Mouse (Mus musculus): ENCODE measurements around the gene Naaladl1. TPM values are rescaled to one million over a fixed set of nuclear protein-coding genes. Genes with fewer than 3 reads are reported as not detected.

Gene Naaladl1
- total and polyA plus RNA-seq, 2 experiments from 2014 or later: 0.14 to 0.51 TPM

DNA sequence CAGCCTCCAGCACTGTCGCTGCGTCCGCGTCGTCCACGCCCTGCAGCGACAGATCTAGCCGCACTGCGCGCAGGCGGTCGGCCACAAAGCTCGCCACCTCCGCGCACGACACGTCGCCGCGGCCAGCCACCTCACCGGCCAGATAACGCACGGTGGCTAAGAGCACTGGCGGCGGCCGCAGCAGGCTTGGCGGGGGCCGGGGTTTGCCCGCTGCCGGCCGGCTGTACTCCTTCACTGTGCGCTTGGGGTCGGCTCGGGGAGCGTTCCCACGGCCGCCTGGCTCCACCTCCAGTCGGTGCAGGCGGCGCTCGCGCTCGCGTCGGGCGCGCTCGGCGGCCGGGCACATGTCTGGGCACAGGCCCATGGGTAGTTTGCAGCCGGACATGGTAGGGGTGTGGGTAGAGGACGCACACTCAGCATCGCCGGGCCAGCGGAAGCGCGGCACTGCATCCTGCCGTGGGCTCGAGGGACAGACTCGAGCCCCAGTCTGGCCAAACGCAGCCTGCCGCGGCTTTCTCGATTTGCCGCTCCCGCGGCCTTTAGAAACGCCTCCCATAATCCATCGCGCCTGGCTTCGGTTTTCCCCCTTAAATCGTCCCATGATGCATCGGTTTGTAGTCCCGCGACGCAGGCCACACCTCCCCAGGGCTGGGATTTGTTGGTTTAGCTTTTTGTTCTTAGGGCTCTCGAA is 12.5 kb downstream of the Naaladl1 start, which contains the start of gene Sac3d1:
Gene Sac3d1, minus strand, starts transcription at position 665 of the 691 bp plus-strand sequence.
- Histone ChIP-seq H3K9ac (peak within 1 kb of the TSS; percentile 91), H3K4me1 (ENCODE audit: insufficient read depth) (peaks cover 15% of the 10 kb centered on the region), H3K4me3 (ENCODE audit: low read depth, low read length) (peak within 1 kb of the TSS; percentile 76), H3K9me3 (ENCODE audit: low read length) (no peaks in the 10 kb centered on the region), H3K27ac (ENCODE audit: low read depth, low read length) (peak within 1 kb of the TSS; percentile 92), H3K36me3 (ENCODE audit: insufficient read depth) (peaks cover 34% of the 10 kb centered on the region), H3K4me2 (ENCODE audit: low read depth) (peak within 1 kb of the TSS; percentile 90), H3K27me3 (ENCODE audit: insufficient read depth, low read length) (no peaks in the 10 kb centered on the region)
- ATAC-seq (peak; percentile 95), DNase-seq (peak; percentile 97)
- no peak; the same call in 1 of the 2 replicates for TF ChIP-seq CTCF (IDR thresholded peaks at IDR 0.05; ENCODE audit: low read depth)
- 2% methylated on average over 77 of the region's 77 CpGs for WGBS

DNA sequence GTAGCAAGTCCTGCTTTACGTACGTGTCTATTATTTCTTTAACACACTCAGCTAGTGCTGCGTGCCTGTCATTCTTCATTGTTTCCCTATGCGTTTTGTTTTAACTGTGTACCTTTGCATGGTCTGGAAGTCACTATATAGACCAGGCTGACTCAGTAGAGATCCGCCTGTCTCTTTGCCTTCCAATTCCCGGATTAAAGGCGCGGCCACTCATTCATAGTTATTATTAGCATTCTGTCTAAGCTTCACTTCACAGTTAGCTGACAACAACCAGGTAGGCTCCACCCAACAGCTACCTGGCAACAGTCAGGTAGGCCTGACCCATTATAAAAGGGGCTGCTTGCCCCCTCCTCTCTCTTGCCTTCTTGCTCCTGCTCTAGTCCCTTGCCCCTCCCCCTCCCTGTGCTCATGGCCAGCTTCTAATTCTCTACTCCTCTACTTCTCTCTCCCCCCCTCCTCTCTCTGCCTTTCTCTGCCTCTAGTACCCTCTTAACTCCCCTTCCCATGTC is 13.1 kb downstream of the Naaladl1 start:
- H3K36me3 ChIP-seq (ENCODE audit: insufficient read depth): peaks cover 34% of the 10 kb centered on the region
- WGBS: 0% methylated on average over 8 of the region's 8 CpGs
- TF ChIP-seq CTCF (IDR thresholded peaks at IDR 0.05; ENCODE audit: low read depth): no peak
- peak overlapping the region; percentile 92 for H3K27ac ChIP-seq (ENCODE audit: low read depth, low read length)
- peak overlapping the region; percentile 90 for H3K4me2 ChIP-seq (ENCODE audit: low read depth)
- peak overlapping the region; percentile 91 for H3K9ac ChIP-seq
- H3K27me3 ChIP-seq (ENCODE audit: insufficient read depth, low read length): no peaks in the 10 kb centered on the region
- ATAC-seq (peak; percentile 26), DNase-seq (no peak)
- H3K4me3 ChIP-seq (ENCODE audit: low read depth, low read length): peak overlapping the region; percentile 76
- H3K4me1 ChIP-seq (ENCODE audit: insufficient read depth): peaks cover 15% of the 10 kb centered on the region
- no peaks in the 10 kb centered on the region for H3K9me3 ChIP-seq (ENCODE audit: low read length)

DNA sequence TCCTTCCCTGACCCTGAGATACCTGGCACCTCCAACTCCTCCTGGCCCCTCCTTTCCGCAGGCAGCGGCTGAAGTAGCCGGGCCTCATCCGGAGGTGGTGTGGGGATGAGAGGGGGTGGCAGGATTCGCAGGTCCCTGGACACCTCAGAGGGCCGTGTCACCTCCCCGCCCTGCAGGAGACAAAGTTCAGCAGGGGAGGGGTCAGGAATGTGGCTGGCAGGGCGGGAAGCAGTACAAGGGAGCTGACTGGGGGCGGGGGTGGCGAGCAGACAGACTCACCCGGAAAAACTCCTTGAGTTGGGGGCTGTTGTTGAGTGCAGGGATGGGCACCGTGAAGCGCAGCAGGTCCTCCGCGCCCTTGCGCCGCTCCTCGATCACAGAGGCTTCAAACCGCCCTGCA is 16.2 kb downstream of the Naaladl1 start:
- Histone ChIP-seq H3K9me3 (ENCODE audit: low read length) (no peaks in the 10 kb centered on the region), H3K27me3 (ENCODE audit: insufficient read depth, low read length) (no peaks in the 10 kb centered on the region), H3K4me1 (ENCODE audit: insufficient read depth) (peaks cover 15% of the 10 kb centered on the region), H3K4me2 (ENCODE audit: low read depth) (no peak overlapping the region), H3K9ac (no peak overlapping the region), H3K27ac (ENCODE audit: low read depth, low read length) (no peak overlapping the region), H3K36me3 (ENCODE audit: insufficient read depth) (peaks cover 12% of the 10 kb centered on the region), H3K4me3 (ENCODE audit: low read depth, low read length) (no peak overlapping the region)
- 44% methylated on average over 19 of the region's 19 CpGs for WGBS
- DNase-seq (no peak), ATAC-seq (no peak)
- no peak for TF ChIP-seq CTCF (IDR thresholded peaks at IDR 0.05; ENCODE audit: low read depth)

DNA sequence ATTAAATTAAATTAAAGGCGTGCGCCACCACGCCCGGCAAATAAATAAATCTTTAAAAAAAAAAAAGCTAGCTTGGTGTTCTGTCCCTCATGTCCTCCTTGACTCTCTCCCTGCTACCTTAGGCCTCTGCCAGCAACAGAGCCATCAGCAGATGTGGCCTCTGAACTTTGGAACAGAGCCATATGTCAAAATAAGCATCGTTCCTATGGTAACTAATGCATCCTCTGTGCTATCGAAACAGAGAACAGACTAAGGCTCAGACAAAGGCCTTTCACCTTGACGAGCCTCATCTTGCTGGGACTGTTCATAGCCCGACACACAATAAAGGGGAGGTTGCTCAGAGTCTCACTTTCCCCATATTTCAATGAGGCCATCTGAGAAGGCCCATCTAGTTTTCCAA is 17.7 kb downstream of the Naaladl1 start:
- 63% methylated on average over 8 of the region's 8 CpGs for WGBS
- Histone ChIP-seq H3K9me3 (ENCODE audit: low read length) (no peaks in the 10 kb centered on the region), H3K36me3 (ENCODE audit: insufficient read depth) (peaks cover 12% of the 10 kb centered on the region), H3K27ac (ENCODE audit: low read depth, low read length) (no peak overlapping the region), H3K9ac (no peak overlapping the region), H3K4me1 (ENCODE audit: insufficient read depth) (peaks cover 8% of the 10 kb centered on the region; the same call in 1 of the 2 replicates), H3K4me2 (ENCODE audit: low read depth) (no peak overlapping the region), H3K27me3 (ENCODE audit: insufficient read depth, low read length) (no peaks in the 10 kb centered on the region), H3K4me3 (ENCODE audit: low read depth, low read length) (no peak overlapping the region)
- TF ChIP-seq CTCF (IDR thresholded peaks at IDR 0.05; ENCODE audit: low read depth): no peak
- no peak for DNase-seq
- ATAC-seq: no peak

DNA sequence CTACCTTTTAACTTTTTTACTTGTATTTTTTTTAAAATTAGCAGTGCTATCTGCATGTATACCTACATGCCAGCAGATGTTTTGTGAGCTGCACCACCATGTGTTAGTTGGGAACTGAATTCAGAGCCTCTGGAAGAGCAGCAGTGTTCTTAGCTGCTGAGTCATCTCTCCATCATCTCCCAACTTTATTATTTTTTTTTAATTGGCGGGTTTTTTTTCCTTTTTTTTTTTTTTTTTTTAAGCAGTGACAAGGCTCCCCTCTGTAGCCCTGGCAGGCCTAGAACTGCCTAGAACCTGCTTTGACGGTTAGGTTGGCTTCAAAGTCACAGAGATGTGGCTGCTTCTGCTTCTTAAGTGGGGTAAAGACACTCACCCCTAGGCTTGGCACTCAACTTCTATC is 19.3 kb downstream of the Naaladl1 start:
- Histone ChIP-seq H3K4me2 (ENCODE audit: low read depth) (no peak overlapping the region), H3K4me1 (ENCODE audit: insufficient read depth) (no peaks in the 10 kb centered on the region; the same call in 1 of the 2 replicates), H3K27me3 (ENCODE audit: insufficient read depth, low read length) (no peaks in the 10 kb centered on the region), H3K36me3 (ENCODE audit: insufficient read depth) (peaks cover 12% of the 10 kb centered on the region), H3K9ac (no peak overlapping the region), H3K9me3 (ENCODE audit: low read length) (no peaks in the 10 kb centered on the region), H3K27ac (ENCODE audit: low read depth, low read length) (no peak overlapping the region), H3K4me3 (ENCODE audit: low read depth, low read length) (no peak overlapping the region)
- DNase-seq: no peak
- no peak for ATAC-seq
- WGBS: 71% methylated on average over 2 of the region's 2 CpGs
- TF ChIP-seq CTCF (IDR thresholded peaks at IDR 0.05; ENCODE audit: low read depth): no peak

DNA sequence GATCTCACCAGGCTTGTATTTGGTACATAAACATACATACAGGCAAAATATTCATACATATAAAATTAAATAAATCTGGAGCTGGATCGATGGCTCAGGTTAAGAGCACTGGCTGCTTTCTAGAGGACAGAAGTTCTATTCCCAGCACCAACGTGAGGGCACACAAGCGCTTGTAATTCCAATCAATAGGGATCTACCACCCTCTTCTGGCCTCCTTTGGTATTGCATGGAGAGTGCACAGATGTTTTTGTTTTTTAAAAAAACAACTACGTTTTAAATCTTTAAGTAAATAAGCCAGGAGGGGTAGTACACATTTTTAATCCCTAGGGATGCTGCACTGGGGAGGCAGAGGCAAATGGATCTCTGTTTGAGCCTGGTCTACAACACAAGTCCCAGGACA is 20.7 kb downstream of the Naaladl1 start:
- H3K4me1 ChIP-seq (ENCODE audit: insufficient read depth): no peaks in the 10 kb centered on the region; the same call in 1 of the 2 replicates
- no peak overlapping the region for H3K27ac ChIP-seq (ENCODE audit: low read depth, low read length)
- peaks cover 4% of the 10 kb centered on the region; the same call in 1 of the 2 replicates for H3K36me3 ChIP-seq (ENCODE audit: insufficient read depth)
- H3K4me3 ChIP-seq (ENCODE audit: low read depth, low read length): no peak overlapping the region
- no peak overlapping the region for H3K9ac ChIP-seq
- TF ChIP-seq CTCF (IDR thresholded peaks at IDR 0.05; ENCODE audit: low read depth): peak; percentile 71
- whole genome bisulfite sequencing: 24% methylated on average over 4 of the region's 4 CpGs
- no peaks in the 10 kb centered on the region for H3K9me3 ChIP-seq (ENCODE audit: low read length)
- DNase-seq (peak; percentile 61), ATAC-seq (no peak)
- no peaks in the 10 kb centered on the region for H3K27me3 ChIP-seq (ENCODE audit: insufficient read depth, low read length)
- H3K4me2 ChIP-seq (ENCODE audit: low read depth): no peak overlapping the region

All from forebrain, postnatal 0 days (tissue).